Mouse (Mus musculus) cerebellum, adult 11 months (tissue): ENCODE measurements around the gene Ntf3.

ENCODE experiments used
- DNase-seq: peaks from one replicate; pipeline ENCODE4 v3.0.0; 2022

The Ntf3 gene

DNA sequence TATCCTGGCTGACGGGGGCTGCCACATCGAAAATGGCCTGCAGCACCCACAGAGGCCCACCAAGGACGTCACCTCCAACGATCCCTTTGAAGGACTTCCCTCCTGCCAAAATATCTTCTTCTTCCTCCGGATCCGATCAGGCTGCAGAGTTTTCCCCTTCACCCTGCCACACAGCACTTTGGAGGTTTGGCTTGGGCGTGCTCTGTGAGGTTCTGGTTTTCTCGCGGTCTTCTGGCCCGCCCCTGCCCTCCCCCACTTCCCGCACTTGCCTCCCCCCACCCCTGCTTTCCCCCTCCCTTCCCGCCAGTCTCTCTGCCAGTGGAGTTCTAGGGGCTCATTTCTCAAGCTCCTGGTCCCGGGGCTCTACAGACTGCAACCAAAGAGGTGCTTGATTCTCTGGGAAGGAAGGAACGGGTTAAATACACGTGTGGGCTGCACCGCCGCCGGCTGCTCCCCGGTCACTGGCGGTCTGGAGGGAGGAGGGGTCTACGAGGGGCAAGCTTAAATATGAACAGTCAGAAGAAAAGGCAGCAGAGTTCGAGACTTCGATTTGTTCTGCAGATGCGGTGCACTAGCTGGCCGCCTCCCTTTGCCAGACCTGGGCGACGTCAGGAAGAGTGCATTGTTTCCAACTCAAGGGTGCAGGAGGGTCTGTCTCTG, at the start of gene Ntf3:
TSS of gene Ntf3 (minus strand) at position 363 of the 660 bp plus-strand sequence.
- no peak for DNase-seq

DNA sequence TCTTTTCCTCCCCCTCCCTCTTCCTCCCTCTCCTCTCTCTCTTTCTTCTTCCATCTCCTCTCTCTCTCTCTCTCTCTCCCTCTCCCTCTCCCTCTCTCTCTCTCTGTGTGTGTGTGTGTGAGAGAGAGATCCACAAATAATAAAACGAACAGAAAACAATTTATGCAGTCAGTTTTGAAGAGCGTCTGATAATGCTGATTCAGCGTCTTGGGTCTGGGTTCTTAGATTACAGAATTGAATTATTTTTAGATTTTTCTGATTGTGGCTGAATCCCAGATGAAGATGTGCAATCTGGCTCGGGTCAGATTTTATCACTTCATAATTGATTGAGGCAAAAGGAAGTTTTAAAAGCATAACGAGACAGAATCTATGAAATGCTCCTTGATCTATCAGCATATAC, 46.6 kb upstream of the Ntf3 start:
- no peak for DNase-seq

DNA sequence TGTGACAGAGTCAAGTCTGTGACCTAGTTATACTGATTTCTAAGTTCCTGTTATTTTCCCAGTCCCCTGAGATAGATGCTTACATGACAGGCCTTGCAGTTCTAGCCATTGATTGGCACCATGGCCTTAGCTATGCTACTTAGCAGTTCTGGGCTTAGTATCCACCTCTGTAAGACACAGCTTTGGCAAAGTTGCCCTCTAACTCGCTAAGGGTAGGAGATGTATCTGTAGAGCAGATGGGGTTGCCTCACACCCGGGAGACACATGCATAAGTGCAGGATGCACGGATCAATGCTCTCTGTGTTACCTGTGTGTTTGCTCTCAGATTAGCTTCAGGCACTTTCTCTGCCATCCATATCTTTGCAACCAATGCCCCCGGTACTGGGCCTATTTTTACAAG, 36.7 kb upstream of the Ntf3 start:
- DNase-seq, result no peak

DNA sequence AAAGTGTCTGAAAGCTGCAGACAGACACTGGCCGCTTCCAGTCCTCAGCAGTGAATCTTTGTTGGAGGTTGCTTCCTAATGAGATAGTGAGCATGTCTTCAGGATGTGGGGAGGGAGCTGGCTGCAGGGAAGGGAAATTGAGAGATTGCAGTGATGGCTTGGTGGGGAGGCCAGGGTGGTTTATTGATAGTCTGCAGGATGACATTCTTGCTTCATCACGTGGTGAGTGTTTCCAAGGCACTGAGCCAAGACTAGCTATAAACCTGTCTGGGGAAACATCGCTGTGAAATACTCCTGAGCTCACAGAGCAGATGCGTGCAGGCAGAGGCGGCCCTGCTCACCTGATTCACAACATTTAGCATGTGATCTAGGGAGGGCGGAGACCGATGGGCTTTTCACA, 36.2 kb upstream of the Ntf3 start:
- DNase-seq, result no peak

DNA sequence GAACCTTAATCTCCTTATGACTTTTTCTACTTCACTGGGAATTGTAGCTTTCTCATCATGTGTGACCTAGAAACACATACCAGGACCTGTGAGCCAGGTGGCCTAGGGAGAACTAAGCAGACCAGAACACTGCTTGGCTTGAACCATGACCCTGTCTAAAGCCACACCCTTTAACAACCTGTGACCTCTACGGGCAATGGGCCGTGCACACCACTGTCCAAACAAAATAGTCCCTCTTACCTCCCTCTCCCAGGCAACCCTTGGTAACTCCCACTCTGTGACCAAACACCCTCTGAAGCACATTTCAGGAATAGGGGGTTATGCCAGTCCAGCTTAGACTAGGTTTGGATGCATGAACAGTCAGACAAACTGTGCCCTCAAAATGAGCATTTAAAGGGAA, 35.0 kb upstream of the Ntf3 start:
- DNase-seq, result no peak

DNA sequence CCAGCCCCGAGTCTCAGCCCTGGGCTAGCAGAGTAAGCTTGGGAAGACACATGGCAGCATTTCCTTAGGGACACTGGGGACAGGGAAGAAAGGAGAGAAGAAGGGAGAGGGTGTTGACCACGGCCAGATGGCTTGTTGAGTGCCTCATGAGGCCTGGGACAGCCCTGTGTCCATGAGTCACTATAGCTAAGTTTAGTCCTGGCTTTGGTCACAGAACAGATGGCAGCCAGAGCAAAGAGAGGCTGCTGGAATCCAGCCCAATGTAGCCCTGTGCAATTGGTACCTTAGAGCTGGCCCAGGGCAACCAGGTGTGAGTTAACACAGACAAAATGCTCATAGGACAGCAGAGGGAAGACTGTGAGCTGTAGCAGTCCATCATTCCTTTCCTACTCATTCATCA, 33.2 kb upstream of the Ntf3 start:
- DNase-seq, result peak; percentile 86

DNA sequence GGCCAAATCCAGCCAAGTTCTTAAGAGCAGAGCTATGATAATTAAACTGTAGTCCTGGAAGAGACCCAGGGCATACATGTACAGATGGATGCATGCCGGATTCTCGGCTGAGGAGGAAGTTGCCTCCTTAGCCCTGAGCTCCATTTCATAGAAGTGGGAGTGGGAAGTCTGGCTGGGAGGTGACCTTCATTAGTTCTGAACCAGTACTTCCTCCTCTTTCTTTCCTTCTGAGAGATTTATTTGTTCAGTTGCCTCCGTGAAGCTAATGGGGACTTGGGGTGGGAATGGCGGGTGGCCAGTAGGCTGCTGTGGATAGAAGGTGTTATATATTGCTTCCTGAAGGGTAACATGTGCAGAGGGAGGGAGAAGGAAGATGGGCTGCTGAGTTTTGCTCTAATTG, 28.1 kb upstream of the Ntf3 start:
- DNase-seq, result no peak

DNA sequence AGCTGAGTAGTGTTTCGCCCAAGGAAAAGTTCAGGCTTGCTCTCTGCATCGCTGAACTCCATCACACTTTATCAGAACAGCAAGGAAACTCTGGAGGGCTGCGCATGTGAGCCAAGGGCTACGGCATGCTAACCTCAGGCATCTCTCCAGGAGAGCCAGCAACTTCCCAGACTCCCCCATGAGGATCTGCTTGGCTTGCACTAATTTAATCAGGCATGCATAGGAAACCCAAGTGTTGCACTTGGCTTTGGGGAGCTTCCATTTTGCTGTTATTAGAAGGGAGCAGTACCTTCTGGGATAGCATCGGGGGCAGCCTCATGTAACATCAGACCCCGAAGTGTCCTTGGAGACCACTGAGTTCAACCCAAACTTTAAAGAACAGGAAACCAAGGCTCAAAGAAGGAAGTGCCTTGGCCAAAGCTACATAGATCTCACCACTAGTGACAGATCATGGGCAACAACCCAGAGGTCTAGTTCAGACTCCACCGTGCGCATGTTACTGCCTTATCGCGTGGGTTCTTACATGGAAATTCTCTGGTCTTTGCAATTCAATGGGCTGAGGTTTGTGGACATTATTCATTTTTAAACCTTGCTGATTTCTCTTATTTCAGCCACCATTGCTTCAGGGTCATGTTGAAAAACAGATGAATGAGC, 23.6 kb upstream of the Ntf3 start:
- DNase-seq, result no peak

DNA sequence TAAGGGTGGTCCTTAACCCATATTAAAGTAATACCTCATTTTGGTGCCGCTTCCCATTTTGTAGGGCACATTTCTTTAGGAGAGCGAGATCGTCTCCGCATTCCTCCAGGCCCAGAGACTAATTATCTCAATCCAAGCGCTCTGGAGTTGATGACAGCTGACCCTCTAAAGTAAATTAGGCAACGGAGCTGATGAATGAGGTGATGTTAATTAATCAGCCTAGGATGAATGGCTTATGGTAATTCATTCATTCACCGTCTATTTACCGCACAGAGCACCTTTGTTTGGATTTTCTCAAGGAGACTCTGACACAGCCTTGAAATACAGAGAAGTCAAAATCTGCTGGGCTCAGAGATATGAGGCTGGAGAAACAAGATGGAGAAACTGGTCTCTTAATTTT, 20.7 kb upstream of the Ntf3 start:
- no peak for DNase-seq

DNA sequence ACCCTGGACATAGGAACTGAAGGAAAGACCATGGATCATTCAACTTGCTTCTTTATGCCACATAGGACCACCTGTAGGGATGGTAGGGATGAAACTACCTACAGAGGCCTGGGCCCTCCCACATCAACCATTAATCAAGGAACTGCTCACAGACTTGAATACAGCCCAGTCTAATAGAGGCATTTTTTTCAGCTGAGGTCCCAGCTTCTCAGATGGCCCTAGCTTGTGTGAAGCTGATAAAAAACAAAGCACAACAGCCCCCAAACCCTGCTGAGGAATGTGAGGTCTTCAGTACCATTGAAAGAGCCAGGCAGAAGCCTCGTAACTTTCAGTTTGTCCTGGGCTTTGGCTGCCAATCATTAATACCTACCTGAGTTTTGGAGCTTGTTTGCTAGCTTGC, 19.4 kb upstream of the Ntf3 start:
- DNase-seq, result no peak

DNA sequence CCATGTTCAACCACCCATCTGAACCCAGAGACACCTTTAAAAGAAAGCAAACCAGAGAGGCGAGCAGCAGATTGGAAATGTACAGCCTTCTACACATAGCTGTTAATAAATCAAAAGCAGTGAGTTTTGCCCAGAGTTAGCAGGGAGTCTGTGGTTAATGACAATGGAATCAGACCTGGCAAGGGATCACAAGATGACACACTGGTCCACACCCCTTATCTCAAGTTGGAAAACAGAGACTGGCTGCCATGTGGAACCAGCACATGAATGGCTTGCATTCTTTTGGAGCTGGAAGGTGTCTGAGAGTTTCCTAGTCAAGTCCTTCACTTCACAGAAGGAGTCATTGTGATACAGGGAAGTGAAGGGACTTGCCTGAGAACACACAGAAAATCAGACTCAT, 5.4 kb upstream of the Ntf3 start:
- no peak for DNase-seq

DNA sequence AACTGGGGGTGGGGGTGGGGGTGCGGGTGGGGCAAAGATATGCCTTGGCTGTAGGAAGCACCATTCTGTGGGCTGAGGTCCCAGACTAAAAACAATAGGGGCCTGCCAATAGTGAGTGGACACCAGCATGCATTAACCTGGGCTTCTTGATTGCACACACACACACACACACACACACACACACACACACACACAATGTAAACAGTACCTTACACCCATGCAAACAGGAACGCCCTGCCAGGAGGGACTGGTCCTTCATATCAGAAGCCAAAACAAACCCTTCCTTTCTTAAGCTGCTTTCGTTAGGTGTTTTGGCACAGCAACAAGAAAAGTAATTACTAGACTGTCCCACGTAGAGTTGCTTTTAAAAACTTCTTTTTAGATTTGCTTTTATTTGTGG, 4.1 kb upstream of the Ntf3 start:
- DNase-seq, result no peak

DNA sequence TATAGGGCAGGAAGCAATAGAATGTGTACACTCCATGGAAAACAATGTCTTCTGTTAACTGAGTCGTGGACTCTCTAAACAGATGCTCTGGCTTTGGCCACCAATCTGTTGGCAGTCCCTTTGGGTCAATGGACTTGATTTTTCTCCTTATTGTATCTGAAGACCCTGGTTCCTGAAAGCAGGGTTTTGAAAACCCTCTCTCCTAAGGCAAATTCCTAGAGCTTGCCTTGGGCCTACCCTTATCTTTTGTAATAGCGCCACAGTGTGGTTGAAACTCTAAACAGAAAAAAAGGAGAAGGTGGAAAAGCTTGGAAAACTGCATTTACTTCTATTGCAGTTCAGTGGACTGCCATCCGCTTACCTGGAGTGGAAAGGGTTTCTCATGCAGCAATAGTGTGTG, 1.0 kb upstream of the Ntf3 start:
- no peak for DNase-seq

DNA sequence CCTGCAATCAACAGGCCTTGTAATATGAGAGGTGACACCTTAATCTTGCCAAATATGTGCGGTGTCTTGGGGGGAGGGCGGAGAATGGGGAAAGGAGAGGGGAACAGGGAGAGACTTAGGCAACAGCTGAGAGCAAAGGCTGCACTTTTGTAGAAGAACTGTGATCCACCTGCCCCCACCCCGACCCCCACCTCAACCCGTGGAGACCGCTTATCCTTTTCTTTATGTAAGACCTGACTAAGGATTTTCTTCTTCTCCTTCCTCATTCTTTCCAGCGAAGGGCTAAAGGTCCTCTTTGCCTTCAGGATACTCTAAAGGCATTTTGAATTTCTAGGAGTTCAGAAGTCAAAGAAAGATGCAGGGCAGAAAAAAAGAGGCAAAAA, 489 bp upstream of the Ntf3 start:
- no peak for DNase-seq

DNA sequence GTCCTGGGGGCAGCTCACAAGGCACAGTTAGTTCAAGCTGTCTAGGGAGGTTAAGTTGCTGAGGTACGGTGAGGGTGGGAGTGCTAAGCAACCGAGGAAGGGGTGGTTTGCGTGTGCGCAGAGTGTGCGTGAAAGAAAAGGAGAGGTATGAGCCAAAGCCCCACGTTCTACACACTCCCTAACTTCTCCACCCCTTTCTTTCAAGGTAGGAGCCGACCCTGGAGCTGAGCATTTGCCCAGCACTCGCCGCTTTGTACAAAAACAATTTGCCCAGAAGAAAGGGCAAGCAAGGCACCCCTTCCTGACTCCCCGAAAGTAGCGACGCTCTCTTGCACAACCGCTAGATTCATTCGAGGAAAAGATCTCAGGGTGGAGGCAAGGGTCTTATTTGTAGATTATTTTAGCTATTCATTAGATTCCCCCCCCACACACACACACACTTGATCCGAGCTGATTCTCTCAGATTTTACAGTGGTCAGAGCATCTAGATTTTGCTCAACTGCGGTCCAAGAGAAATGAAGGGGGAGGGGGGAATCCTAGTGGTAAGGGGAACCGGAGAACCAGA, 1.0 kb downstream of the Ntf3 start:
- DNase-seq, result no peak

DNA sequence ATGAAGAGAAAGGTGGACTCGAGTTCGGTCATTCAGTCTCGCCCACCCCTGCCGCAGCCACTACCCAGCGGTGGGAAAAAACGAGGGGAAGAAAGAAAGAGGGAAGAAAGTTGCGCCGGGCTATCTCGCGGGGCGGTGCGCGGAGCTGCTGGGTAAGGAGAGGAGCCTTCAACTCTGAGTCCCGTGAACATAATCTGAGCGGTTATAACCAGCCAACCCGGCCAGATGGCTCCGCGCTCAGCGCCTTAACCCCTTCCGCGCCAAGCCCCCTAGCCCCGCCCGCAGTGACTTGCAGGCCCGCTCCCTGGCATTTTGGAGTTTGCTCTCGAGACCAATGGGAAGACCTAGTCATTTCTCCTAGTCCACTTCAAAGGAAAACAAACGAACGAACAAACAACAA, 1.9 kb downstream of the Ntf3 start:
- peak; percentile 55 for DNase-seq

DNA sequence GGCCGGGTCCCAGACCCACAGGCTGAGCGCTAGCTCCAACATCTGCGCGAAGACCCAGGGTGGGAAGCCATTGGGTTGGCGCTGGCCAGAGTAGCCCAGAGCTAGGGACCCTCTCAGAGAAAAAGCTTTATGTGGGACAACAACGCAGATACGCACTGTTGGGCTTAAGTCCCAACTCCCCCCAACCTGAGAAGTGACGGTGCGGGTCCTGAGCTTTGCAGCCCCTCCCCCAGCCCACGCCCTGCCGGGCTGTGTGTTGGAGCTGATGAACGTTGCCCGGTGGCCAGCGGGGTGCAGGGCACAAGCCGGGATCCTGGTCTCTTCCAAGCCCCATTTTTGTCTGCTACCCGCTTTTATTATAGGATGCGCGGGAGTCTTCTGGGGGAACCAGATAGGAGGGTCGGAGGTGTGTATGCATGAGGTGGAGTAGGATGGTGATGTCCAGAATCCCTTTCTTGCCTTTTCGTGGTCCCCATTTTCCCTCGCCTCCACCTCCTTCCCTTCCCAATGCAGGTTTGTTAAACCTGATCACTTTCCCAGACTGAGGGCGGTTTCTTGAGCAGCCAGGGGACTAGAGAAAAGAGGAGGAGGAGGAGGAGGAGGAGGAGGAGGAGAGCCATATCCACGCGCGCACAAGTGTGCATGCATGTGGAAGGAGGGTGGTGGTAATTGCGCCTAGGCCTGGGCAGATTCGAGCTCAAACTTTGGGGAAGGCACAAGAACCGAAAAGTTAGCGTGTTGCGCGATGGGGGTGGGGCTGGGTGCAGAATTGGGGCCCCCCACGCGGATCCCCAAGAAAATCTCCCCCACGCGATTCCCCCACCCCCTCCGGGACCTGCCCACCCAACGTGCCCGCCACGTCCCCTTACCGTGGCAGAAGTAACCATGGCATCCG, 2.6 kb downstream of the Ntf3 start:
- no peak for DNase-seq

DNA sequence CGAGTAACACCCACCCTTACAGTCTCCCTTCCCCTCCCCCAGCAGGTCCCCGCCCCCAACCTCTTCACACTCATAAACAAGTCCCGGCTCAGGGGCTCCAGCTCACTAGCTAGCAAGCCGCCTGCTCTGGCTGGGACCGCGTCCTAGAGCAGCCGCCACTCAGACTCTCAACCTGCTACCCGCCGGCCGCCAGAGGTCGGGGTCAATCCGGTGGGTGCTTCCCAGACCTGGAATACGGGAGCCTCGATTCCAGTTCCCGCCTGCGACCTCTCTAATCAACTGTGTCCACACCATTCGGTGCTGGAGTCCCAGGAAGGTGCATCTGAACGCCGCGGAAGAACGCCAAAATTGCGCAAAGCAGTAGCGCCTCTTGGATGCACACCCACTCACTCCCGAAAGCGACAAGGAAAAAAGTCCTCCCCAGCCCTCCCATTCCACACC, 3.5 kb downstream of the Ntf3 start:
- DNase-seq, result peak; percentile 43

DNA sequence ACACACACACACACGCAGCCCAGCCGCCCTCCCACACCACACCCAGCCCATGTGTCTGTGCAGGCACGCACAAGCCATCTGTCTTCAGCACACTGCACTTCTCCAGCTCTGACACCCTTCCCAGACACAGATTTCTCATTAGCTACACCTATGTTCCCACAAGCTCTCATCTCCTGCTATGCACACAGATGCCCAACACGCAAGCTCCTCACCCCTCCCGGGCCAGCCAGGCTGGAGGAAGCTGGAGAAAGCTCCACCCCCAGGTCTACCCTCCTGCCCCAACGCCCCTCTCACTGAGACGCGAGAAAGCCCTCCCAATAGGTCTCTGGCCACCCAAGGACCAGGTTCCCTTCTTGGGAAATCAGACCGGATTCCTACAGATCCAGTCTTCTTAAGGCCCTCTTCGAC, 4.4 kb downstream of the Ntf3 start:
- DNase-seq, result peak; percentile 54

DNA sequence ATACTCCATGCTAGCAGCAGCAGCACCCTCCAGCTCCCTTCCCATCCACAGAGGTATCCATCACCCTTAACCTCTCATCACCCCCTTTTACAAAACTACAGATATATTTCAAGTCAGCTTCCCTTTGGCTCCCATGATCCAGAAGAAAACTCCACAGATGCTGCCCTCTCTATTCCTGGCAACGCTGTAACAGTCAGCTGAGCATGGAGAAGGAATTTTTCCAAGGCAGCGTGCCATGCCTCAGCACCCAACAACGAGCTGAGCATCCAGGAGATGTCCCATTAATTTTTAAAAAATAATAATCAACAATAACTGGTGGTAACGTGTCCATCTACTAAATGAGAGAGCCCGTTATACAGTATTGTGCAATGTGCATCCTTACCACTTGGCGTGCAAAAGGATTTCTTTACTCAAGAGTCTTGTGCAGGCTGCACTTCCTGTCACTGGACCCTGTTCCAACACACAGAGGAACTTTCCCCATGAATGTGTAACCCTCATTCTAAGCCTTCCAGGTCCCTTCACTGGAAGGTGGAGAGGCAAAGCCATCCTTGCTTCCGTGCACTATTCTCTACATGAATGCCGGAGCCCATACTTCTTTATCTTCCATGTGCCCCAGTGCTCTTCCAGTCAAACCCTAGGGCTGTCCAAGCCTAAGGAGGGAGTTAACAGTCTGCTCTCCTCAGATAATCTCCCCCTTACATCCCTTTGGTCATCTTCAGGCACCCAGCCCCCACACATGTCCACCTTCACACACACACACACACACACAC, 5.0 kb downstream of the Ntf3 start:
- DNase-seq, result no peak

DNA sequence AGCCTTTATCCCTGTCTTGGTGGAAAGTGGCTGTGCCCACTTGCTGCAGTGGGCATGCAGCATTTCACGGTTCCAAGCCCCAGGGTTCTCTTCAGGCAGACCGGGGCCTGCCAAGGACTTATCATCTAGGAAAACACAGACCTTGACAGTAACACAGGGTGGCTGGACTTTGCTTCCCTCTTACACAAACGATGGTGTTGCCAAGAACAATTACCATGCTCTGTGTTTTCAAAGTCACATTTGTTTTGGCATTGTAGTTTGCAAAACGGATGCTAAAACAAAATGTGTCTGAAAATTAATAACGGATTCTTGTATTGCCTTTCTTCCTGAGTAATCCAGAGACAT, 6.7 kb downstream of the Ntf3 start:
- DNase-seq, result no peak

DNA sequence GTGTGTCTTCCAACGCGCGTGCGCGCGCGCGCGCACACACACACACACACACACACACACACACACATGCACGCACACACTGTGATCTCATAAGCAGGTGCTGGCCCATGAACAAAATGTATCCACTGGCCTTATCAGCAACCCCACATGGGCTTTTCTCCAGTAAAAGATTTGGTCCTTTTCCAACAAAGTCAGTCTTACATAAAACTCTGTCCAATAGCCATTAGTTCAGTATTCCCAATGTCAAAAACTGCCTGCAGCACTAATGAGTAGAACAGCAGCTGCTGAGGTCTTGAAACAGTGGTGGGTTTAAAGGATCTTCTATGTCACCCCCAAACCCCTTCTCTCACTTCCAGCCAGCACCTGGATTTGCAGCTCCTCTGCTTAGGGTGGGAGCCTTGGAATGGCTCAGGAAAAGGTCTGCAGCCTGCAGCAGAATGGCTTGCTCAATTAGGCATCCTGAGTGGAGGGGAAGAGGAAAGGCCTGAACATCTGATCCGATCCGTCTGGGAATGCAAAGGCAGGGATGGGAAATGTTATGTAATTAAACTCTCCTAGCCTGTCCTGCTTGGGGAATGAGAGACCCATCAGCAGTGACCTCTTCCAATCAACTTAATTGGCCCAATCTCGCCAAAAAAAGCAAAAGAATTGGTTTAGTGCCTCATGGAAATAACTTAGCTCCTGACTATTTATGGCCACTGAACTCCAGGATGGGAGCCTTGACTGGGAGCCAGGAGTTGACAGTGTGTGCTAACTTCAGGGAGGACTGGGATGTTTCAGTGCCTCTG, 7.2 kb downstream of the Ntf3 start:
- no peak for DNase-seq
